In genomic region chr2:10074470-10074869, GRCm38 (mm10) we compare ENCODE assay signal across 26 mouse cellular contexts. TPM values are rescaled to one million over a fixed set of nuclear protein-coding genes. Genes with fewer than 3 reads are reported as not detected.
DNase-seq lines count a peak whose midpoint lies in the region; ATAC-seq and TF ChIP-seq lines count a peak whose summit lies in the region.
"Had no signal": no experiment of that assay in that cellular context is flagged by ENCODE, and none has a peak within 500 bp of the region (broad histone marks: within the 10 kb centered on the region; RNA-seq: fewer than 3 reads in every experiment).

No protein-coding gene starts in this region.

- no peaks in the 10 kb centered on the region for H3K27me3 ChIP-seq in heart, postnatal 0 days (ENCODE audit: control insufficient read depth, insufficient read depth, low read length)
- no peaks in the 10 kb centered on the region for H3K27me3 ChIP-seq in midbrain, embryonic 15.5 days (replicated peaks)
- no peaks in the 10 kb centered on the region for H3K27me3 ChIP-seq in midbrain, embryonic 10.5 days (ENCODE audit: low read depth, poor library complexity, severe bottlenecking)
- no peaks in the 10 kb centered on the region for H3K27me3 ChIP-seq in intestine, postnatal 0 days (replicated peaks; ENCODE audit: control insufficient read depth, insufficient read depth, low read length)
- H3K27me3 ChIP-seq: forebrain, embryonic 15.5 days; megakaryocyte, embryonic 14.5 days; neural tube, embryonic 12.5 days; stomach, embryonic 15.5 days had no signal

- no peak for TF ChIP-seq CTCF in heart, postnatal 0 days (IDR thresholded peaks at IDR 0.05; ENCODE audit: low read depth)
- no peak for TF ChIP-seq CTCF in intestine, postnatal 0 days (IDR thresholded peaks at IDR 0.05; ENCODE audit: low read depth)

- peaks cover 30% of the 10 kb centered on the region for H3K4me1 ChIP-seq in heart, postnatal 0 days (ENCODE audit: control insufficient read depth, insufficient read depth)
- H3K4me1 ChIP-seq in midbrain, embryonic 15.5 days, result peaks cover 25% of the 10 kb centered on the region
- H3K4me1 ChIP-seq in midbrain, embryonic 10.5 days, result peaks cover 29% of the 10 kb centered on the region
- 0 out of 2 replicates have a peak, but pooled peaks cover 8% of the 10 kb centered on the region for H3K4me1 ChIP-seq in intestine, postnatal 0 days (replicated peaks; ENCODE audit: control insufficient read depth, insufficient read depth, low read length)

- WGBS in heart, postnatal 0 days, result 58% methylated on average over 7 of the region's 7 CpGs
- WGBS in midbrain, embryonic 15.5 days, result 87% methylated on average over 7 of the region's 7 CpGs
- 84% methylated on average over 7 of the region's 7 CpGs for WGBS in midbrain, embryonic 10.5 days
- 43% methylated on average over 7 of the region's 7 CpGs for WGBS in intestine, postnatal 0 days

- H3K4me3 ChIP-seq in heart, postnatal 0 days (ENCODE audit: low read depth, low read length), result no peak overlapping the region
- H3K4me3 ChIP-seq in midbrain, embryonic 15.5 days, result no peak overlapping the region
- no peak overlapping the region for H3K4me3 ChIP-seq in midbrain, embryonic 10.5 days
- H3K4me3 ChIP-seq in intestine, postnatal 0 days (ENCODE audit: low read depth, low read length), result no peak overlapping the region
- H3K4me3 ChIP-seq: forebrain, embryonic 15.5 days; layer of hippocampus, adult 2 months; limb, embryonic 10.5 days; neural tube, embryonic 12.5 days; stomach, embryonic 15.5 days had no signal

- DNase-seq in heart, postnatal 0 days (ENCODE audit: low spot score), result no peak
- DNase-seq in heart, postnatal 25 days (ENCODE audit: low spot score), result no peak
- no peak for DNase-seq in midbrain, embryonic 10.5 days (ENCODE audit: low spot score)
- DNase-seq in yolk sac, embryonic 10.5 days (ENCODE audit: low spot score), result peak; percentile 70
- no peak for DNase-seq in kidney, adult 9 months
- DNase-seq: adrenal gland, postnatal 10 days; cerebellum, adult 8-10 months; gastrocnemius, postnatal 10 days; heart, adult 2 months; kidney, adult 2 months; kidney, postnatal 14 days; lung, embryonic 14.5 days; lung, postnatal 36 days; midbrain, embryonic 14.5 days; thymus, adult 2 months had no signal

- H3K9me3 ChIP-seq in heart, postnatal 0 days (replicated peaks; ENCODE audit: control insufficient read depth, low read length), result no peaks in the 10 kb centered on the region
- no peaks in the 10 kb centered on the region for H3K9me3 ChIP-seq in midbrain, embryonic 15.5 days
- H3K9me3 ChIP-seq in midbrain, embryonic 10.5 days (replicated peaks), result no peaks in the 10 kb centered on the region
- H3K9me3 ChIP-seq in intestine, postnatal 0 days (ENCODE audit: control insufficient read depth), result no peaks in the 10 kb centered on the region
- H3K9me3 ChIP-seq: forebrain, embryonic 15.5 days; limb, embryonic 10.5 days; megakaryocyte, embryonic 14.5 days; neural tube, embryonic 12.5 days; stomach, embryonic 15.5 days had no signal

- intact Hi-C loops in heart, postnatal 25 days (cut with DNase I), result no loop called here

- no peak overlapping the region for H3K27ac ChIP-seq in heart, postnatal 0 days (ENCODE audit: low read depth)
- H3K27ac ChIP-seq in midbrain, embryonic 15.5 days, result no peak overlapping the region
- H3K27ac ChIP-seq in midbrain, embryonic 10.5 days (replicated peaks), result no peak overlapping the region
- H3K27ac ChIP-seq in intestine, postnatal 0 days (ENCODE audit: low read depth, low read length), result peak overlapping the region; percentile 50
- H3K27ac ChIP-seq: forebrain, embryonic 15.5 days; heart, adult 2 months; hindbrain, postnatal 0 days; layer of hippocampus, adult 2 months; limb, embryonic 10.5 days; neural tube, embryonic 12.5 days; stomach, embryonic 15.5 days had no signal

- 0 out of 2 replicates have a peak overlapping the region, but pooled peaks have one; percentile 19 for H3K4me2 ChIP-seq in heart, postnatal 0 days (ENCODE audit: low read depth, low read length)
- H3K4me2 ChIP-seq in midbrain, embryonic 15.5 days, result no peak overlapping the region
- H3K4me2 ChIP-seq in intestine, postnatal 0 days (replicated peaks; ENCODE audit: low read depth), result peak overlapping the region; percentile 44; the same call in 1 of the 2 replicates
- H3K4me2 ChIP-seq: forebrain, embryonic 15.5 days; lung, embryonic 14.5 days; neural tube, embryonic 12.5 days; stomach, embryonic 15.5 days had no signal

- ATAC-seq in heart, postnatal 0 days (ENCODE audit: insufficient read depth, low read depth), result no peak
- ATAC-seq in midbrain, embryonic 15.5 days (replicated peaks), result 0 out of 2 replicates have a peak, but pooled peaks have one; percentile 8
- peak; percentile 36 for ATAC-seq in intestine, postnatal 0 days
- ATAC-seq: activated CD4-positive, CD25-positive, alpha-beta regulatory T cell, adult 4 months; forebrain, embryonic 15.5 days had no signal

- TF ChIP-seq EP300 in heart, postnatal 0 days (IDR thresholded peaks at IDR 0.05; ENCODE audit: low read depth), result no peak

- H3K9ac ChIP-seq in heart, postnatal 0 days (replicated peaks; ENCODE audit: low read depth, low read length), result 0 out of 2 replicates have a peak overlapping the region, but pooled peaks have one; percentile 16
- no peak overlapping the region for H3K9ac ChIP-seq in midbrain, embryonic 15.5 days
- H3K9ac ChIP-seq in intestine, postnatal 0 days (ENCODE audit: low read depth, low read length), result 0 out of 2 replicates have a peak overlapping the region, but pooled peaks have one; percentile 11
- H3K9ac ChIP-seq: forebrain, embryonic 15.5 days; lung, embryonic 14.5 days; neural tube, embryonic 12.5 days; stomach, embryonic 15.5 days had no signal

- peaks cover 5% of the 10 kb centered on the region; the same call in 1 of the 2 replicates for H3K36me3 ChIP-seq in heart, postnatal 0 days (replicated peaks; ENCODE audit: control insufficient read depth, insufficient read depth, low read length)
- no peaks in the 10 kb centered on the region for H3K36me3 ChIP-seq in midbrain, embryonic 15.5 days (replicated peaks)
- H3K36me3 ChIP-seq in midbrain, embryonic 10.5 days, result peaks cover 58% of the 10 kb centered on the region
- 0 out of 2 replicates have a peak, but pooled peaks cover 7% of the 10 kb centered on the region for H3K36me3 ChIP-seq in intestine, postnatal 0 days (ENCODE audit: control insufficient read depth, insufficient read depth)
- H3K36me3 ChIP-seq: forebrain, embryonic 15.5 days had no signal

RNA-seq across cellular contexts. Expression of gene Atp5c1, which starts 5.8 kb away (rescaled TPM):
- 1,755 and 1,815 TPM in 2 replicates for total RNA-seq in heart, postnatal 0 days (2014; rRNA removed; ENCODE audit: low replicate concordance)
- 2,592 and 2,686 TPM in 2 replicates for polyA plus RNA-seq in heart, postnatal 0 days (2015; fragmentation: Nextera tagmentation; extraction: Ambion mirVana)
- 1,000 to 10,000 TPM; 1,456 to 1,515 TPM for total RNA-seq in heart, postnatal 25 days (2021)
- polyA plus RNA-seq in midbrain, embryonic 15.5 days (2015; fragmentation: Nextera tagmentation; extraction: Ambion mirVana), result 513 and 528 TPM in 2 replicates
- 487 and 502 TPM in 2 replicates for polyA plus RNA-seq in midbrain, embryonic 10.5 days (2016; fragmentation: Nextera tagmentation; extraction: Ambion mirVana)
- polyA plus RNA-seq in intestine, postnatal 0 days (2015; fragmentation: Nextera tagmentation; extraction: Ambion mirVana), result 970 and 993 TPM in 2 replicates

RNA-seq across cellular contexts. Expression of gene Kin, which starts 5.9 kb away (rescaled TPM):
- total RNA-seq in heart, postnatal 0 days (2014; rRNA removed; ENCODE audit: low replicate concordance), result 0.19 and 9.7 TPM in 2 replicates
- polyA plus RNA-seq in heart, postnatal 0 days (2015; fragmentation: Nextera tagmentation; extraction: Ambion mirVana), result 18.9 and 20.7 TPM in 2 replicates
- total RNA-seq in heart, postnatal 25 days (2021), result 10 to 100 TPM in 1 of 2 experiments, 1 to 10 TPM in 1; 6.1 to 11.0 TPM
- 32.1 and 32.7 TPM in 2 replicates for polyA plus RNA-seq in midbrain, embryonic 15.5 days (2015; fragmentation: Nextera tagmentation; extraction: Ambion mirVana)
- 35.5 and 38.4 TPM in 2 replicates for polyA plus RNA-seq in midbrain, embryonic 10.5 days (2016; fragmentation: Nextera tagmentation; extraction: Ambion mirVana)
- 18.3 and 21.0 TPM in 2 replicates for polyA plus RNA-seq in intestine, postnatal 0 days (2015; fragmentation: Nextera tagmentation; extraction: Ambion mirVana)

RNA-seq across cellular contexts. Expression of gene Taf3, which starts 26.1 kb away (rescaled TPM):
- total RNA-seq in heart, postnatal 0 days (2014; rRNA removed; ENCODE audit: low replicate concordance), result 2.2 and 3.0 TPM in 2 replicates
- 6.3 and 6.6 TPM in 2 replicates for polyA plus RNA-seq in heart, postnatal 0 days (2015; fragmentation: Nextera tagmentation; extraction: Ambion mirVana)
- 1 to 10 TPM; 7.9 to 9.4 TPM for total RNA-seq in heart, postnatal 25 days (2021)
- 14.2 and 14.8 TPM in 2 replicates for polyA plus RNA-seq in midbrain, embryonic 15.5 days (2015; fragmentation: Nextera tagmentation; extraction: Ambion mirVana)
- polyA plus RNA-seq in midbrain, embryonic 10.5 days (2016; fragmentation: Nextera tagmentation; extraction: Ambion mirVana), result 15.4 and 16.7 TPM in 2 replicates
- polyA plus RNA-seq in intestine, postnatal 0 days (2015; fragmentation: Nextera tagmentation; extraction: Ambion mirVana), result 5.1 and 5.8 TPM in 2 replicates

RNA-seq across cellular contexts. Expression of gene Itih2, which starts 56.7 kb away (rescaled TPM):
- 0.85 and 1.1 TPM in 2 replicates for total RNA-seq in heart, postnatal 0 days (2014; rRNA removed; ENCODE audit: low replicate concordance)
- 0.32 and 0.42 TPM in 2 replicates for polyA plus RNA-seq in heart, postnatal 0 days (2015; fragmentation: Nextera tagmentation; extraction: Ambion mirVana)
- total RNA-seq in heart, postnatal 25 days (2021), result under 1 TPM; 0.47 to 0.70 TPM
- polyA plus RNA-seq in midbrain, embryonic 15.5 days (2015; fragmentation: Nextera tagmentation; extraction: Ambion mirVana), result 3.8 and 4.2 TPM in 2 replicates
- polyA plus RNA-seq in midbrain, embryonic 10.5 days (2016; fragmentation: Nextera tagmentation; extraction: Ambion mirVana), result 0.06 TPM in 1 of 2 replicates, not detected in the other
- 0.10 and 0.37 TPM in 2 replicates for polyA plus RNA-seq in intestine, postnatal 0 days (2015; fragmentation: Nextera tagmentation; extraction: Ambion mirVana)
- polyA plus RNA-seq: activated CD4-positive, CD25-positive, alpha-beta regulatory T cell, adult 4 months; C2C12; limb, embryonic 10.5 days had no signal
